Mouse (Mus musculus): ENCODE results near the gene Gabarapl1.
A peak's percentile ranks its signal among the peaks of the same experiment; 100 is the strongest.

The Gabarapl1 gene

DNA sequence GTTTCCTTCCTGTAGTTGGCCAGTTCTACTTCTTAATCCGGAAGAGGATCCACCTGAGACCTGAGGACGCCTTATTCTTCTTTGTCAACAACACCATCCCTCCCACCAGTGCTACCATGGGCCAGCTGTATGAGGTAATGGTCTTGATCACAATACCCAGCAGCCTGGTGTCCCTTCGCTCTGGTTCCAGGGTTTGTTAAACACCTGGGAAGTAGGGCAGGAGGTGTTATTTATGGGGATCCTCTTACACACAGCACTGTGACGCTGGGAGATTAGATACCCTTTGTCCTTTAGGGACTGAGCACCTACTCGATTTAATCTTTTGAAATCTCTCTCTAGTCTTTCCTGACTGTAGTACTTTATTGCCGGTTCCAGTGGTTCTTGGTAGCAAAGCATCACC lies 5.6 kb downstream of the Gabarapl1 start:
- no peak for DNase-seq

DNA sequence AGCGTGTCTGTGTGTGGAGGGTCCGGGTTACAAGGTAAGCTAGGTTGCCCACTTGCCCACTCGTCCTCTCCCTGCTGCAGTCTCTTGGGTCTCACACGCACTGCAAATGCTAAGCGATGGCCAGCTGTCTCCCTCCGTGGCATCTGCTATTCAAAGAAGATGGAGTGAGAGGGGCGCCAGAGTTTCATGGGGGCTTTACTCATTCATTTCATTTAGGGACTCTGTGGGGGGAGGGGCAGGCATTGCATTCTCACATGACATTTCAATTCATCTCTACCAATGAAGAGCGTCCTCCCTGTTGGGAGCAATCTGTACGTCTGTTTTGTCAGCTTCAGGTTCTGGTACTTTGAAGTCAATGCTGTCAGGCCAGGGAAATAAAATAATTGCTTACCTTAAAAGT lies 9.0 kb downstream of the Gabarapl1 start:
- DNase-seq: no peak

DNA sequence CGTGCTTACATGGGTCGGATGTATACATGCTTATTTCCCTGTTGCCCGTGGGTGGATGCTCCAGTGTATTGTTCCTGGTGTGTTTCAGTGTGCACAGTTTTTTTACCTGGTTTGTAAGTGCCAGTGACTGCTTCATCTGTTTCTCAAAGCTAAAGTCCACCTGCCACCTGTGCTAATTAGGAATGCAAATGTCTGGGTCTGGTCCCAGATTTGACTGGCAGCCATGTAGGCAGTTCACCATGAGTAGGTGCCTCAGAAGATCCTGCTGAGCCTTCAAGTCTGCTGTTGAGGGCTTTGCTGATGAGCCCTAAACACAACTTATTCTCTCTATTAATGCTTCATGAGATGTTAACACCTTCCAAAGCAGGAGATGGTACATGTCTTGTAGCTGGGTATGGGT lies 9.6 kb downstream of the Gabarapl1 start:
- no peak for DNase-seq

DNA sequence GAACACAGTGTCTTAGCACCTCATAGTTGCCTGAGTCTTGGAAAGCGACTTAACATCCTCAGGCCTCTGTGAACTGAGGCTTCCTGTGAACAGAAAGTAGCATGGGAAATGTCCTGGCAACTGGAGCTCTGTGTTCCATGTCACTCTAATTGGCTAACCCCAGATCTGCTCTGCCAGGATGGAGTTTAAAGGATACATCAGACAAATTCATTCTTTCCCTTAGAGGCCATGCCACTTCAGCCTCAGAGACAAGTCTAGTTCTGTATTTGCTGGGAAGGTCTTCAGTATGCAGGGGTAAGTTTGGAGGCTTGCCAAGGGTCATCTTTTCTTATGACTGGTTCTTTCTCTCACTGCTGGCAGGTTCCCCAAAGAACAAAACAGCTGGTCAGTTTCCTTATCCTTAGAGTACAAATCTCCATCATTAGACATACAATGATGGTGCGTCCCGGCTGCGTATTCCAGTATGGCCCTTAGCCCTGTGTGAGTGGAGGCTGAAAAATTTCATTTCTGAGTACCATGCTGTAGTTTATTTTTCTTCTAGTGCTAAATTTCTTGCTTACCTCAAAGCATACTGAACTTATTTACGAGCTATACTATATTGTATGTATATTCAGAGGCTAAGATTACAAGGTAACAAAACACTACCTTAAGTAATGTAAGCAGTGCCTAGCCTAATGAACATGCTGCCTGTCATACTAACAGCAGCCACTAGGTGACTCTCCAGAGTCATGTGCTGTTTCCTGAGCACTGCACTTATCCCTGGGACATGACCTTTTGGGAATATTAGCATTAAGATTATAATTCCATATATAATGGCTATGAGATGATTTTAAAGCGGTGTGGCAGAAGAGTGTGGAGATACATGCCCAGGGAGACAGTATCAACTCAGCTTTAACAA lies 11.0 kb downstream of the Gabarapl1 start:
- peak; percentile 42 for DNase-seq

DNA sequence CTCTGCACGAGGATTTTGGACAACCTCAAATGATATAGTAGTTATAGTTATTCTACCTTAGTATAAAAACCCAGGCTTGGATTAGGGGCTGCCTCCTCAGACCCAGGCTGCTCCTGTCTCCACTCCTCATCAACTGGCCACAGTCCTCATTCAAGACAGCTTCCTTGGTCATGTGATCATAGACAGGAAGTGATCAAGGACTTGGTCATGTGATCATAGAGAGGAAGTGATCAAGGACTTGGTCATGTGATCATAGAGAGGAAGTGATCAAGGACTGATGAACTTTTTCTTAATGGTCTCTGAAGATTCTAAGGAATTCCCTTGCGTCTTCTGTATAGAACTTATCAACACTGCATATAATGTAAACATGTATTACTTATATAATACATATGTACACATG lies 14.3 kb downstream of the Gabarapl1 start:
- no peak for DNase-seq

DNA sequence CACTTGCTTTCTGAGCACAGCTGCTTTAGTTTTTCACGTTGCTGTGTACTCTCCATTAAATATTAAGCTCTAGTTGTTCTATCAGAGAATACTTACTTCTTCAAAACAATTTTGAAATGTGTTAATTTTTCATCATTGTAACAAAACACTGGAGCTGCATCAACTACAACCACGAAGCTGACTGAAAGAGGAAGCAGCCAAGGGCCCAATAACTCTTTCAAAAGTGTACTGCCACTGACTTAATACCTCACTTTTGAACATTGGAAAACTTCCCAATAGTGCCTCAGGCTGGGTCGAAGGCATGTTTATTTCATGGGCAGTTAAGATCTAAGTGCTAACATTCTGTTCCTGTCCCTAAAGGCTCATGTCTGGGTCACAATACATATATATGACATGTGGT lies 15.0 kb downstream of the Gabarapl1 start:
- DNase-seq: no peak

DNA sequence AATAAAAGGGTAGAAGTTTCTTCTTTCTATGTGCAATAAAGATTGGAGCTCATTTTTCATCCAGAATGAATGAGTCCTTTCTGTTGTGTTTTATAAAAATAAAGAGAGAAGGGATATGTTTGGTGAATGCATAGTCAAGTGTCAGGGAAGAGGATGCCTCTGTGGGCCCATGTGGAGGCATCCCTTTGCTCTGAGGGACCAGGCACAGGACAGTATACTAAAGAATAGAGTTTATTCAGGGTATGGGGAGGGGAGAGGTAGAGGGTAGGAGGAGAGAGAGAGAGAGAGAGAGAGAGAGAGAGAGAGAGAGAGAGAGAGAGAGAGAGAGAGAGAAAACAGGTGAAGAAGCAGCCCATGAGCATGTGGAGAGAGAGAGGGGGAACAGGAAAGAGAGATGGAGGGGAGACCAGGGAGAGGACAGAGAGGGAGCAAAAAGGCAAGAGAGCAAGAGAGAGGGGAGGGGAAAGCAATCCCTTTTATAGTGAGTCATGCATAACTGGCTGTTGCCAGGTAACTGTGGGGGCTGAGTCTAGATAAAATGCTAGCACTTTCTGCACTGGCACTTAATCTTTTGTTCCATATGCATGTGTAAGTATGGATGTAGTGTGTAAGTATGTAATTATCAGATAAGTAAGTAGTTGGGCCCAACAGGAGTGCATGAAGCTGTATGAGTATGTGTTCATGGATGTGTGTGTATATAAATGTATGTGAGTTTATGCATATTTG lies 24.5 kb downstream of the Gabarapl1 start:
- no peak for DNase-seq

DNA sequence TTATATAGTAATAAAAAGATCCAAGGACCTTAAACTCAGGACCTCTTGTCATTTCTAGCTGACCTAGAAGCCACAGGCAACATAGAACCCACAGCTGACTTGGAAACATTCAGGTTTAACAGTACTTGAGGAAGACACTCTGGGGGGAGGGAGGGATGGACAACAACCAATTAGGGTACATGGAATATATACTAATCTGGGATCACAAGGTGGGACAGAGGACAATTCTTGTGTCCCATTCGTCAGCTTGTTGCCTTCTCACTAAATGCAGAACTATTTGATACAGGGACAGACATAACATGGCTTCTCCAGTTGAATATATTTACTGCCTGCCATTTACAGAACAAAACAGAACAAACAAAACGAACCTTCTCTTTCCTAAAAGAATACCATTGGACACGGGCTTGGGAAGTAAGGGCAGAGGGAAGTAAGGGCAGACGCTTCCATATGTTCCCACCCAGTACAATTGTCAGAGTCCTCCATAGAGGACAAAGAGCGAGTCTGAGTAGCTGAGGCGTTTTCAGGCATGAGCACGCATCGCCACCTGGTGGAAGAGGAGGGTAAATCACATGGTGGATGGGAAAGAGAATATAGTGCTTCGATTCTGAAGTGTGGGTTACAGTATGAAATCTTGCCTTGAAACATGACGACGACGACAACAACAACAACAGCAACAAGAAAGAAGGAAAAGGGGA lies 26.1 kb downstream of the Gabarapl1 start:
- DNase-seq: peak; percentile 17

DNA sequence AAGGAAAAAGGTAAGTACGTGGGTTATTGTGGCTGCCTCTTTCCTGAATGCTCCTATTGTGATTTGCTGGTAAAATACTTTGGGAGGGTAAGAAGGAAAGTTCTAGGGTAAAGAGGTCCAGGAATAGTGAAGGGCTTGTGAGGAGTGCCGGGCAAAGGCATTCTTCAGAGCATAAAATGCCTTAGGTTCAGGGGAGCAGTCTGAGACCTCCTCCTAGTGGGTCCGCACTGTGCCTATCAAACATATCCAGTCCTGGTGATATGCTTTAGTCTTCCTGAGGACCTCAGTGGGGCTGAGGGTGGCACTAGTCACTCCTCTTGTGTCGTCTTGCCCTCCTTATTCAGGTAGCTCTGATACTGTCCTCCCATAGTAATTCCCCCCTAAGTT lies 26.7 kb downstream of the Gabarapl1 start:
- no peak for DNase-seq

DNA sequence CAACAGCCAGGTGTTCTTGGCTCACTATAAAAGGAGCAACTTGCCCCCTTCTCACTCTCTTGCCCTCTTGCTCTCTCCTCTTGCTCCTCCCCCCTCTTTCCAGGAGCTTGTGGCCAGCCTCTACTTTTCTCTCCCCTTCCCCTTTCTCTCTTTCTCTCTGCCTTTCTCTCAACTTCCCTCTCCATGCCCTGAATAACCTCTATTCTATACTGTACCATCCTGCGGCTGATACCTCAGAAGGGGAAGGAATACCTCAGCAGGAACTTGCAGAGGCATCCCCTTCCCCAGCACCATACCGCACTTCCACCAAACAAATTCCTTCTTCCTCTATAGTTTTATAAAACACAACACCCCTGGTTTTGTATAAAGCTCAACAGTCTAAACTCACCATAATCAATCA lies 32.3 kb downstream of the Gabarapl1 start:
- no peak for DNase-seq

DNA sequence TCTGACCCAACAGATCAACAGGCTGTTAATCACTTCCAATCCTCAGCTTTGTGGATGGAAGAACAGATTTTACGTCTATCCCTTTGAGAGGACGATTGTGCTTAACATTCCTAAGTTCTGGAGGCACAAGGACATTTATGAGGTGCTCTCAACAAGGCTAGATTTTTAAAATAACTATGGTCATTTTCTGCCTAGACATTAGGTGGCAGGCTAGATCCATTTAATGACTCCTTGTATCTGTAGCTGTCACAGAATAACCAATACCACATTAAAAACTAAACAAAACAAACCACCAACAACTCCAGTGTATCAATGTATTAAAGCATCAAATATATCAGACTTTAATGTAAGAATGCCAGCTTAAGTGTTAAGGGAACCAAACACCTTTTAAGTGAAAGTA lies 42.4 kb downstream of the Gabarapl1 start:
- DNase-seq: no peak

DNA sequence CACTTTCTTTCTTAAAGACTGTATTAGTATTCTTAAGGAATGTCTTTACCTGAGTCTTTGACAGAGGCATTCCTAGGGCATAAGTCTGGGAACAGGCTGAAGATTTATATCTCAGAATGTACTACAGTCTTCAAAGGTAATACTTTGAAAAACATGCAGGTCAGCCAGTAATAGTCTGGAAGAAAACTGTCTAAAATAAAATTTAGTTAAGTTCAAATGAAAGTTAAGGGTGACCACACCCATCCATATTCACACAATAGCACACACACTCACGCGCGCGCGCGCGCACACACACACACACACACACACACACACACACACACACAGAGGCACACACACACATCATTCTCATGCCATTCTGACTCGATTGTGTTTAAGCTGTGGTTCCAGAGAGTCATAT lies 44.6 kb downstream of the Gabarapl1 start, which contains the start of gene Klre1:
Gene Klre1 (plus strand): TSS at position 301 of the 400 bp plus-strand sequence.
- DNase-seq: no peak

DNA sequence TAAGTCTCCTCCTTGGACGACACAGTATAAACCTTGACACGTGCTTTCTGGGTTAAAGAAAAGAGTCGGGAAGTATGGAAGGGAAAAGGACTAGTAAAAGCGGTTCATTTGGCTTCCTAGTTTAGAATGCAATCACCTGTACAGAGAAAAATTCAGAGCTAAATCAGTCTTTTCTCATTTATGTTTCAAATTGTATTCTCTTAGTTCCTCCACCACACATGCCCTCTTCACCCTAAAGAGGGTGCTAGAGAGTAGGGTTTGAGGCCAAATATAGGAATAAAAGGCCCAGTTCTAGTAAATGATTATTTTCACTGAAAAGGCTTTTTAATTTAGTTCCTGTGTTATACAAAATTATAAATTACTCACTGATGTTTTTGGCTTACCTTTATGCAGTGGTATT lies 48.3 kb downstream of the Gabarapl1 start:
- DNase-seq: no peak

DNA sequence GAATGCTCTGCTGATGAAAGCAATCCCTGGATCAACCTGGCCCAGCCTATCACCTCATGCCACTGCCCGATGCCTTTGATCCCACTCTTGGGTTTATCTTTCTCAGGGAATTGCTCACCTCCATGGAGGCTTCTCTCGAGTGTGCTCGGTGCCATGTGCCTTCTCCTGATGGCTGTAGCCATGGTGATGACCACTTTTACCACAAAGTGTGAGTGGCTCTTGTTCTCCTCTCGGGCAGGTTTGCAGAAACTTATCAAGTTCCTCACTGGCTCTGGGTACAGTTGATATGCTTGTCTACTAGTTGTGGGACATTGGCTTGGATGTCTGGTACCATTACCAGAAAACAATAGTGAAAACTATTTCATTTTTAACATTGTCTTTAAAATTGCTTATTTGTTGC lies 48.9 kb downstream of the Gabarapl1 start:
- DNase-seq: no peak

DNA sequence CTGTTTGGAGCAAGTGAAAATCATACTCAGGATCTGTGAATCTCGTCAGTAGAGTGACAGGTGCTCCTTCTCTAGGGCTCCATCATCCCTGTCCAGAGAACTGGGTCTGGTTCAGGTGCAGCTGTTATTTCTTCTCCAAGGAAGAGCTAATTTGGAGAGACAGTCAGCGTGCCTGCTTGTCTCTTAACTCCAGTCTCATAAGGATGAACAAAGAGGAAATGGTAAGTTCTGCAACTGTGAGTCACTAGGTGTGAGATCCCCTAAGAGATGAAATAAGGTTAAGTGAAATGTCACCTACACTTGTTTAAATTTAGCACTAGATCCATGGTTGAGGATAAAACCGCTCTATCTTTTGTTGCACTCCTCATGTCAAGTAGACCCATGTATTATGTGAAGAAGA lies 50.1 kb downstream of the Gabarapl1 start:
- DNase-seq: no peak

DNA sequence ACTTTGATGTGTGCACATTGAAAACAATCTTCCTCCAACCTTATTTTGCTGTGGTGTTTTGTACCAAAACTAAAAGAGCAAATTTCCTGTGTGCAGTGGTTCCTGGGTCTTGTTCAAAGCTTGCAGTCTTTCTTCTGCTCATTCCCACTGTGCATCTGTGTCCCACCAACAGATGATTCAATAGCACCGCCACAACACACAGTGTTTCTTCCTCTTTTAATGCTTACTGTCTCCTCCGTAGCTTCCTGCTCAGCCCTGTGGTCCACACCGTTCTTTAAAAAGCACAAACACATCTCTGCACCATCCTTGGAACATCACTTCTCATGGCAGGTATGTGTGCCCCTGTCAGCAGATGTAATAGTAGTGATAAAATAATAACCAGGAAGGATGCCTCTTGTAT lies 58.5 kb downstream of the Gabarapl1 start, which contains the start of gene Klrd1:
Gene Klrd1 (plus strand): TSS at position 275 of the 400 bp plus-strand sequence.
- no peak for DNase-seq
